Mouse (Mus musculus): ENCODE data around the gene Gm3250.
"Not testable (repeated sequence)": the region's sequence is repeated elsewhere in the genome, so short reads cannot be mapped to it uniquely, and the experiment has no call there.

Gm3250 gene

DNA sequence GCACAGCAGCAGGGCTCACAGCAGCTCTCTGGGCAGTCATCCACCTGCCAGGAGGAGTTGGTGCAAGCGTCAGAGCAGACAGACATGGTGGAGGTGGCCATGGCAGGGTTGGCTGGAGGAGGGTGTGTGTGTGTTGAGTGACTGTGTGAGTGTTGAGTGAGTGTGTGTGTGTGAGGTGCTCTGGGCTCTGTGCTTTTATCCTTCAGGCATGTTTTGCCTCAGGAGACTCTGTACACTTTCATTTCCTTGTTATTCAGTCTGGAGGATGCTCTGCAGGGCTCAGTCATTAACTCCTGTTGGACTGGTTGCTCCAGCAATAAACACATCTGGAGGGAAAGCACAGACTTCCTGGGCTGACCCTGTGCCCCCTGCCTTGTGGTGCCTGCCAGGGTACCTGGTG is 31.1 kb downstream of the Gm3250 start, which contains the start of gene Gm9736:
Gene Gm9736 (minus strand): TSS at position 101 of the 400 bp plus-strand sequence.
- not testable (repeated sequence) for DNase-seq (ENCODE audit: inconsistent age in 2 of 2, low spot score in 1 of 2)

DNA sequence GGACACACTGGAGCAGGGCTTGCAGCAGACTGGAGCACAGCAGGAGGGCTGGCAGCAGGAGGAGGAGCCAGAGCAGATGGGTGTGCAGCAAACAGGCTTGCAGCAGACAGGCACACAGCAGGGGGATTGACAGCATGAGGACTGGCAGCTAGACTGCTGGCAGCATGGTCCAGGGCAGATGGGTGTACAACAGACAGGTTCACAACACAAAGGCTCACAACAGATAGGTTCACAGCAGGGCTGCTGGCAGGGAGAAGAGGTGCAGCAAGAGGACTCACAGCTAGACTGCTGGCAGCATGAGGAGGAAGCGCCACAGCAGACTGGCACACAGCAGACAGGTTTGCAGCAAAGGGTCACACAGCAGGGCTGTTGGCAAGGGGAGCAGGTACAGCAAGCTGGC is 31.7 kb downstream of the Gm3250 start:
- DNase-seq (ENCODE audit: inconsistent age in 2 of 2, low spot score in 1 of 2) = not testable (repeated sequence)

DNA sequence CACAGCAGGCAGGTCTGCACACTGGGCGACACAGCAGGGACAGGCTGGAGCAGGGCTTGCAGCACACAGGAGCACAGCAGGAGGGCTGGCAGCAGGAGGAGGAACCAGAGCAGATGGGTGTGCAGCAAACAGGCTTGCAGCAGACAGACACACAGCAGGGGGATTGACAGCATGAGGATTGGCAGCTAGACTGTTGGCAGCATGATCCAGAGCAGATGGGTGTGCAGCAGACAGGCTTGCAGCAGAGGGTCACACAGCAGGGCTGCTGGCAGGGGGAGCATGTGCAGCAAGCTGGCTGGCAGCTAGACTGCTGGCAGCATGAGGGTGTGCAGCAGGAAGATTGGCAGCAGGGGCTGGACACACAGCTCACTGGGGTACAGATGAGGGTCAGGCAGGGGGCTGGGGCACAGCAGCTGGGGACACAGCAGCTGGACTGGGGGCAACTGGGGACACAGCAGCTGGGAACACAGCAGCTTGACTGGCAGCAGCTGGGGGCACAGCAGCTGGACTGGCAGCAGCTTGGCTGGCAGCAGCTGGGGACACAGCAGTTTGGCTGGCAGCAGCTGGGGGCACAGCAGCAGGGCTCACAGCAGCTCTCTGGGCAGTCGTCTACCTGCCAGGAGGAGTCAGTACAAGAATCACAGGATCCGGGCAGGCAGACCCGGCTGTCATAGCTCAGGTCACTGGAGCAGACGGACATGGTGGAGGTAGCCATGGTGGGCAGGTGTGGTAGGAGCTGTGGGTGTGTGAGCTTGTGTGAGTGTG is 40.2 kb downstream of the Gm3250 start, which contains the start of gene Gm18596:
Gene Gm18596 (minus strand): TSS at position 715 of the 765 bp plus-strand sequence.
- DNase-seq (ENCODE audit: inconsistent age in 2 of 2, low spot score in 1 of 2) = not testable (repeated sequence)

DNA sequence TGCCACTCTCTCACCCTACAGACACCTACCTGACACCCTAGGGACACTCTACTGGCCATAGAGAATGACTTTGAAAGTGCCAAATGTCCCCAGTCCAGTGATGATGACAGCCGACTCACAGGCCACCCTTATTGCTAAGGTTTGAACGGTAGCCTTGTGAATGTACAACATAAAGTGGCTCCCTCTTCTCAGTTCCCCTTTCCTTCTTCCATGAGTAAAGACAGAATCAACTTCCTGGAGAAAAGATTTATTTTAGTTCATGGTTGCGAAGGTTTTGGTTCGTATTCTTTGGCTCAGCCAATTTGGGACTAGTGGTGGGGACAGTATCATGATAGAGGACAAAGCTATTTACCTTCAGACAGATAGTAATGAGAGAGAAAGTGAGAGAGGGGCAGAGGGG is 43.4 kb downstream of the Gm3250 start:
- no peak for DNase-seq (ENCODE audit: inconsistent age in 2 of 2, low spot score in 1 of 2)

GRCm38 (mm10) chr10:77735928-77736327 is 46.4 kb downstream of the Gm3250 start:
- no peak for DNase-seq (ENCODE audit: inconsistent age in 2 of 2, low spot score in 1 of 2)
